Mouse (Mus musculus) layer of hippocampus, adult 11-12 months (tissue): Measurements from ENCODE around the gene Wfdc17.

Experiments
- DNase-seq: peaks from one replicate; pipeline ENCODE4 v3.0.0; 2022; ENCODE audit warnings: low spot score

Gene Wfdc17

DNA sequence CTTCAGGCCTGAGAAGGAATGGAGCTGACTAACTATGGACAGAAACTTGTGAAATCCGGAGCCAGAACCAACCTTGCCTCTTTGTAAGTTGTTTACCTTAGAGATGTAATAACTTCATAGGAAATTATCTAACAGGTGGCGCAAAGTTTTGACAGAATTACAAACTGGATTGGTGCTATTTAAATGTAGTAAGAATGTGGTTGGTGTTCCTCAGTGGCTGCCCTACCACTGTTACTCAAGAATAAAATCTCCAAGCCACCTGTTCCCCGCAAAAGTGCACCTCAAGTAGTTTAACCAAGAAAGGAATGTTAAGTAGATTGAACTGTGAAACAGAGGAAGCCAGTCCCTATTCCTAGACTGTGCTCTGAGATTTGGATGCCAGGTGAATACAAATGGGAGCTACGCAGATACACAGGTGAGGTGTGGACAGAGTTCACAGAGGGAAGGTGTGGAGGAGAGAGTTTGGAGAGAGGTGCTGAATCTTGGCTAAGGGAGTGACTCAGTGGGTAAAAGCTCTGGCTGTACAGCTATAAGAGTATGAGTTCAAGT lies 36.7 kb downstream of the Wfdc17 start:
- DNase-seq = no peak

DNA sequence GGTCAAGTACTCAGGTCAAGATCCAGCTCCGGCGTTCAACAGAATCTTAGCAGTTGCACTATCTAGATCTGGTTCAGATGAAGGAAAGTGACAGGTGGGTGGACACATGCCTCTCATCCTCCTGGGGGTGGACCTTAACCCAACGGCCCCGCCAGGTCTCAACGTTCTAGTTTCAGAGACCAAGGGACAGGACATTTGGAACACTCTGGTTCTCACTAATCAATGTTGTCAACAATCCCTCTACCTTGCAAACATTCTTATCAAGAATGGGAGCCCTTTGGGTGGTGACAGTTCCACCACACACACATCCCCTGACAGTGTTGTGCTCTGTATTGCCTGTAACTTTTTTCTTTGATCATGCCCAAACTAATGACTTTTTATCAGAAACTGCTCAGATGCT lies 38.0 kb downstream of the Wfdc17 start:
- no peak for DNase-seq

DNA sequence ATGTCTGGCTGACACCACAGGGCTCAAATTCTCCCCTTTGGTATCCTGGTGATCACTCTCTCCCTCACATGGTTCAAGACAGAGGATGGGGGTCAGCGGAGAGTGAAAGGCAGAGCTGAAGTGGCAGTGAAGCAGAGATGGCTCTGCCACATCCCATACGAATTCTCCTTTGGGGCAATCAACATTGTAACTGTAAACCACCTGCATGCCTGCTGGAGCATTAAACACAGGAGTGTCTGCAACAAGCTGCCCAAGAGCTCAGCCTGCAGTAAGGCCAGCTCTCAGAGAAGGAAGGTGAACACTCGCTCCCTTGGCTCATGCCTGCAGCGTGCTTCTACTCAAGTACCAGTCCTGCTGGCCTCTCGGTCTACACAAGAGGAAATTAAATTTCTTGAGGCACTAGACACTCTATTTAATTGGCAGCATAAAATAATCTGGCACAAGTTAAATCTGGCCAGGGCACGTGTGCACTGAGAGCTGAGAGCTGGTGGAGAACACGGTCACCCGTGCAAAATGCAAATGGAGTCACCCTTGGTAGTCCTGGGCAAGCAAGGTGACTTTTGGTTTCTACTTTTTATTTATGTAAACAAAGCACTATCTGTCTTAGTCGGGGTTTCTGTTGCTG lies 39.1 kb downstream of the Wfdc17 start:
- no peak for DNase-seq

DNA sequence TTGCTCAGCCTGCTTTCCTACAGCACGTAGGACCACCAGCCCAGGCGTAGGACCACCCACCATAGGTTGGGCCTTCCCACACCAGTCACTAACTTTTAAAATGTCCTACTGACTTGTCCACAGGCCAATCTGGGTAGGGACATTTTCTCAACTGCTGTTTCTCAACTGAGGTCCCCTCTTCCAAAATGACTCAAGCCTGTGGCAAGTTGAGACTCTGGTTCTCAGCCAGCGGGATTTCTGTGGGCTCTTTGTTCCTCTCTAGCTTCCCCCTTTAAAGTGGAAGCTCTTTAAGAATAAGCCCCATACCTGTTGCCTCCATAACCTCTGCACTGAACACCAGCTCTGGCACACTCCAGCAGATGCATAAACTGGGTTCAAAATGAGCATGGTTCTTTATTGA lies 39.7 kb downstream of the Wfdc17 start:
- DNase-seq = no peak

DNA sequence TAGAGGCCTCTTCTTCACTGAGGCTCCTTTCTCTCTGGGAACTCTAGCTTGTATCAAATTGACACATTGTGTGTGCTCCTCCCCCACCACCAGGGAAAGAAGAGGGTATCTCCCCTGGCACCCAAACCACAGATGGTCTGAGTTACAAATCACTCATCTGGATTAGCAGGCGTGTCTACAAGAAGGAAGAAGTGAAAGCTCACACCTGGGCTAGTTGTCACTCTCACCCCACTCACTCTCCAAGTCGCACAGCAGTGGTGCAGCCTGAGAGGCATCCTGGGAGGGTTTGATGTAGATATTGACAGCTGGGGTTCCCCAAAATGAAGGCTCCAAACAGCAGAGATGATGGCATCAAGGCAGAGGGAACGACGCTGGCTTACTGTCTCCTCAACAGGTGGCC lies 42.4 kb downstream of the Wfdc17 start:
- no peak for DNase-seq

DNA sequence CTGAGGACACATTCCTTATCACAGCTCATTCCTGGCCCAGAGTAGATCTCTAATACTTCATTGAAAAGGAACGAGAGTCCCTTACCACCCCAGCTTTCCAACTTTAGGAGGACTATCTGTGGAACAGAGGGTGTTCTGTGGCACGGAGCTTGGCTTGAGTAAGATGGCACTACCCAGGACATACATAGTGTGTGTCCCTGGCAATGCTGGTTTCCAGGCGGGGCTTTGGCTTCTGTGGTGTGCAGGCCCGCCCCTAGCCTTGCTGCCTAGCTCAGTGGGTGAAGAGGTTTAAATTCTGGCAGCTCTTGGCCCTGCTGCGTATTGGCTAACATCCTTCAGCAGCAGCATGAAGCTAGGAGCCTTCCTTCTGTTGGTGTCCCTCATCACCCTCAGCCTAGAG lies 42.9 kb downstream of the Wfdc17 start, which contains the start of gene Wfdc21:
Gene Wfdc21, plus strand, starts transcription at position 260 of the 400 bp plus-strand sequence.
- no peak for DNase-seq

DNA sequence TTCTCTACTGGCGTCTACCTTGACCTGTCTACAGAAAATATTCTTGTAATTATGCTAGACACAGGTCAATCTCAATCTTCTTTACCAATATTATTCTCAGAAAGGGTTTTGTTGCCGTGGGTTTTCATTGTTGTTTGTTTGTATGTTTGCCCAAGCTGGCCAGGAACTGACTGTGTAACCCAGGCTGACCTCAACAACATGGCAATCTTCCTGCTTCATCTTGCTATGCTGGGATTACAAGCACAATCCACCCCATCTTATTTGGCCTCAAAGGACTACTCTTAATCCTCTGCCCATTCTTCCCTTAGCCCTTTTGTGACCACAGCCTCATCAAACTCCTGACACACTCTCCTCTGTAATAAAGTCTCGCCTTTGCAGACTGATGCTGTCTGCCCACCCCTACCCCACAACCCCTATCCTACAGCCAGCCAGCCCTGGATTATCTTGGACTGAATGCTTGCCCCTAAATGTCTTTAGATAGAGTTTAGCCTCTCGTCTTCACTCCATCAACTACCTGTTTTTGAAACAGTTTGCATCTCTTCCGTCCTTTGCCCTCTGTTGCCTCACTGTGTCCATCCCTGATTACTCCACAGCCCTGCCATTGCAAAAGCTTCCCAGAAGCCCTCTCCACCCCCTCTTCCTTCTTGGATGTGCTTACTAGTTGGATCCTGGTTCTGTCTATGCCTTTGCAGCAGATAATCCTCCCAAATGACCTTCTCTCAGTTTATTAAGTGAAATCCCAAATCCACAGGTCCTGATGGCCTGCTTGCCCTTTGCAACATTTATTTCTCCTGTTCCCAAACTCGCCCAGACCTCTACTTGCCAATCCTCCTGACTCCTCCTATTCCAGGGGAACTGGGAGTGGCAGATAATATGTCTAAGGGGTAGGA lies 43.8 kb downstream of the Wfdc17 start:
- no peak for DNase-seq

DNA sequence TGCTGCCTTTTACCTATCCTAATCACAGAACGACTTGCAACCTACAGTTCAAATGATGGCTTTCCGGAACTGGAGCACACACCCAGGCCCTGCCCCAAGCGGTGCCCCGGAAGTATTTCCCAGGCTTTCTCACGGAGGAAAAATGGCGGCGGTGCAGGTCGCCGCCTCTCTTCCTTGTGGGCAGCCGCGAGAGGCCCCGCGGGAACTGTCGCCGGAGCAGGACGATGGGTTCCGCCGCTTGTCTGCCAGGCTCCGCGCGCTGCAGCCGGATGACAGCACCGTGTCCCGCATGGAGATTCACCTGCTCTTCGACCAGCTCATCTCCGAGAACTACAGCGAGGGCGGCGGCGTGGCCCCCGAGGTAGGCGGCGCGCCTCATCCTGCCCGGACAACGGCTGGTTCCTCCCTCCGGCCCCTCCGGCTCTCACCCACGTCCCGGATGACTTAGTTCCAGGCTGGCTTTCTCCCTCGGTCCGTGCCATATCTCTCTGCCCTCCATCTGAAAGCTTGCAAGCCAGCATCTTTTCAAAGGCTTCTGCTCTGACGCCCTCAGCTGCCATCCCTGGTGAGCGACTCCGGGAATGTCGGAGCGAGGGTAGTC lies 49.9 kb downstream of the Wfdc17 start, which contains the start of gene Heatr6:
Gene Heatr6, plus strand, starts transcription at position 116 of the 601 bp plus-strand sequence.
- DNase-seq = peak; percentile 92

DNA sequence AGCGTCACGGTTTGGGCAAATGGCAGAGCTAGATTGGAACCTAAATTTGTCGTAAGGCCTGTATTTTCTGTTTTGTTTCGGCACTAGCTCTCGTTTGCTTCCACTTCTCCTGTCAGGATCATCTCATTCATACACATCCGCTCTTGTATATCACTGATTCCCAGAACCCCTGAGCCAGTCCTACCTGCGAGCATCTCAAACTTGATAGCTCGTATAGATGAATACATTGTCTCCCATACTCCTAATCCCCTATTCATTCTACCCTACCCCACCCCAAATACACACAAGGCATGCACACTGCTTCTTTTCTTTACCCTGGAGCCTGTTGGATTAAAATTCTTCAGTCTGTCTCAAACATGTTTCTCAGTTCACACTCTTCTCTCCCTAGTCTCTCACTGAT lies 50.4 kb downstream of the Wfdc17 start:
- no peak for DNase-seq
